Mouse (Mus musculus): ENCODE results near the gene Tcea2. TPM values are rescaled to one million over a fixed set of nuclear protein-coding genes. Genes with fewer than 3 reads are reported as not detected.
A peak's percentile ranks its signal among the peaks of the same experiment; 100 is the strongest.

The Tcea2 gene
- total RNA-seq (2021) = 1 to 10 TPM; 5.8 to 7.0 TPM
- long read RNA-seq, experiment 1 = 0 reads
- long read RNA-seq, experiment 2, partial matches to known transcripts = 0 of 2 reads
- long read RNA-seq, experiment 2, other reads (novel, unspliced or antisense) = 1 of 2 reads

DNA sequence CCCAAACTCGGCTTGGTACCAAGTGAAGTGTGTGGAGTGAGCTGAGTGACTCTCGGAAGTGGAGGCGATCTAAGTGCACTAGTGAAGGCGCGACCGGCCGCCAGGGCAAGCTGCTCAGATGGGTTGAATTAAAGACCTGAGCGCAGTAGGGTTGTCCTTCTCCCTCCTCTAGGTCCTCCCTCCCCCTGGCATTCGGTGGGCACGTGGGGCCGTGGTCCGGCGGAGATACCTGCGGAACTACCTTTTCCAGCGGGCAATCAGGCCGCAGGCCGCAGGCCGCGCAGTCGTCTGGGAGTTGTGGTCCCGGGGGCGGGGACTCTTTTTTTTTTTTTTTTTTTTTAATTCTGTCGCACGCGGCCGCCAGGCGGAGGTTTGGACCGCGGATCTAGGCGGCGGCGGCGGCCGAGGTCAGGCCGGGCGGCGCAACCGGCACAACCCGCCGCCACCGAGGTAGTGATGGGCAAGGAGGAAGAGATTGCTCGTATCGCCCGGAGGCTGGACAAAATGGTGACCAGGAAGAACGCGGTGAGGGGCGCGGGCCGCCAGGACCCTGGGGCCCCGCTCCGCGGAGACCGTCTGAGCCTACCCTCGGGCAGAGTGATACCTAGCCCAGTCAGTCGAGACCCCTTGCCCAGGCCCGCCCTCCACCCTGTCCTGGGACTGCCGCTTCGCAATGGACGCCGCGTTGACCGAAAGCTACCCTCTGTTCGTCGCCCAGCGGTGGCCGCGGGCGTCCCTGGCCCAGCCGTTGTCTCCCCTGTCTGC, at the start of gene Tcea2:
TSS of gene Tcea2 (plus strand) at position 360 of the 765 bp plus-strand sequence.
- DNase-seq = peak; percentile 77 to 84

DNA sequence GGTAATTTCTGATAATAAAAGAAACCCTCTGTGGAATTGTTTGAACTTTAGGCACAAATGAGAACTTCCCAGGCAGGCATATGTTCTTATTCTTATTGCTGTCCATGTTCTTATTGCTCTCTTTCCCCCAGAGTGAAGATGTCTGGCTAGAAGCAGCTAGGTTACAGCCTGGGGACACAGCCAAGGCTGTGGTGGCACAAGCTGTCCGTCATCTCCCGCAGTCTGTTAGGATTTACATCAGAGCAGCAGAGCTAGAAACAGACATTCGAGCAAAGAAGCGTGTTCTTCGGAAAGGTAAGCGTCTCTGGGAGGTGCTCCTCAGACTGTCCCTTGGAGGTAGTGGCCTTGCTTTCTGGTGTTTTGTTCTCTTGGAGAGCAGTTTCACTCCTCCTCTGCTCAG, 47.5 kb upstream of the Tcea2 start:
- no peak for DNase-seq

DNA sequence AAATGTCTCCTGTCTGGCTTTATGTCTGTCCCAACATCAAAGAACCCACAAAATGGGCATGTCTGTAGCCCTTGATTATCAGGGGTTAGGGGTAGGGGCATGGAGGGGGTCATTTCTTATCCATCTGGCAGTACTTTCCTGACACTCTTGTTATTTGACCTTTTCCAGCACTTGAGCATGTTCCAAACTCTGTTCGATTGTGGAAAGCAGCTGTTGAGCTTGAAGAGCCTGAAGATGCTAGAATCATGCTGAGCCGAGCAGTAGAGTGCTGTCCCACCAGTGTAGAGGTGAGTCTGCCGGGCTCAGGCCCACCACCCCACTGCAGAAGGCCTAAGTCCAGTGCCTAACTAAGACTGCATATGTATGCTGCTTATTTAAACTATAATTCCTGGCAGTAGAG, 44.2 kb upstream of the Tcea2 start:
- DNase-seq = no peak

DNA sequence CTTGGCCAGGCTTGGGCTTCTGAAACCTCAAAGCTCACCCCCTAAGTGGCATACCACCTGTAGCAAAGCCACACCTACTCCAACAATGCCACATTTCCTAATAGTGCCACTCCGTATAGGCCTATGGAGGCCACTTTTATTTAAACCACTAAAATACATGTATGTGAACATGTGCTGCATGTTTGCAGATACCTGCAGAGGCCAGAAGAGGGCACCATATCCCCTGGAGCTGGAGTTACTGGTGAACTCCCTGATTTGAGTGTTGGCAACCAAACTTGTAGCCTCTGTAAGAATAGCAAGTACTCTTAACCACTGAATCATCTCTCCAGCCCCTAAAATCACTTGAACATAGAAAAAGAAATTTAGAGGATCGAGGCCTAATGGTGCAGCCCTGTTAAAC, 35.7 kb upstream of the Tcea2 start:
- DNase-seq = peak; percentile 60 to 67

DNA sequence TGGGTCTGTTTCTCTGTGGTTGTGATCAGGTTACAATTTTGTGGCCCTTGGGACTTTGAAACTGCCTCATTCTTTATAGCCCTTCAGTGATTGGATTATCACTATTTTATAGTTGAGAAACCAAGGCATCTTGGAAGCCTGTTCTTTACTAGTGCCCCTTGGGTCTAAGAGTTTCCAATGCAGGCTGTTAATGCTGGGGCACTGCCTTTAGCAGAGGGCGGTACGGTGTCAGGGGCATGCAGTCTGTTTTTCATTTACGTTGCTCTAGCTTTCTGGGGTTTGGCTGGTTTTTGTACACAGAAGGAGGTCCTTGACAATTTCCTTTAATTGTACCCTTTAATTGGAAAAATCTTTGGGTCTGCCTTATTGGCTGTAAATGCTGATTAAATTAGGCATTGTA, 34.4 kb upstream of the Tcea2 start:
- DNase-seq = no peak

DNA sequence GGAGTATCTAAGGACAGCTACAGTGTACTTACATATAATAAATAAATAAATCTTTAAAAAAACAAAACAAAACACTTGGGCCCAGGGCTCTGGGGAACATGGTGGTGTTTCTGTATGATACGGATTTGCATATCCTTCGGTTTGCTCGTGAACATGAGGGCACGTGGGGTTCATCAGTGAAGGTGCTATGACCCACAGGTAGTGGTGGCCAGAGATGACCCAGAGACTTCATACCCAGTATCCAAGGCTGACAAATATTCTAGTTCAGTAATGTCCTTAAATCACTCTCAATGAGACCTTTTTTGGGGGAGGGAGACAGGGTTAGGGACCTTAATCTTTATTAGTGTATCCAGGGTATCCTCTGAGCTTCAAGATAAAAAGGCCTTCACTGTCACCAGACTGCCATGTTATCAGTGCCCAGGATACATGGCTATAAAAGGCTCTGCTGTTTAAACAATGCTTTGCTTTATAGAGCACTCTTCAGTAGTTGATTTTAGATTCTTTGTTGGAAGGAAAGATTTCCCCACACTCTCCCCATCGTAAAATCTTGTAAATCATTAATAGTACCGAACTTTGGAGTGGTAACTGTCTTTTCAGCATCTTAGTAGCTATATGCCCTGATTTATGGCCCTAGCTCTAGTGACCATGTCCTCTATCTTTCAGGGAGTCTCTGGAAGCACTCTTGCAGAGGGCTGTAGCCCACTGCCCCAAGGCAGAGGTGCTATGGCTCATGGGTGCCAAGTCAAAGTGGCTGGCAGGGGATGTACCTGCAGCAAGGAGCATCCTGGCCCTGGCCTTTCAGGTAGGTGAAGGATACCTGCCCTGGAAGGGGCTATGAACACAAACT, 33.3 kb upstream of the Tcea2 start:
- no peak for DNase-seq

DNA sequence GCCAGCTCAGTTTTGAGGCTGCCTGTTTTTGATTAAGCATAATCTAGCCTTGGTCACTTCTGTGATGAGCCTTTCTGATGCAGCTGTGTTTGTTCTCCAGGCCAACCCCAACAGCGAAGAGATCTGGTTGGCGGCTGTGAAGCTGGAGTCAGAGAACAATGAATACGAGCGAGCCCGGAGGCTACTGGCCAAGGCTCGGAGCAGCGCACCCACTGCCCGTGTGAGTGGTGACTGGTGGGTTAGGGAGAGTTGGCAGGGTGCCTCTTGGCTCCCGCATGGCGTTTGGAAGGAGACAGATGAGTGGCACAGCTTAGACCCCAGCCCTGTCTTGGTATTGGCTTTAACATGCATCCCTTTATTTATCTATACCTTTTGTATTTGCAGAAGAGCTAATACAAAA, 31.2 kb upstream of the Tcea2 start:
- no peak for DNase-seq

DNA sequence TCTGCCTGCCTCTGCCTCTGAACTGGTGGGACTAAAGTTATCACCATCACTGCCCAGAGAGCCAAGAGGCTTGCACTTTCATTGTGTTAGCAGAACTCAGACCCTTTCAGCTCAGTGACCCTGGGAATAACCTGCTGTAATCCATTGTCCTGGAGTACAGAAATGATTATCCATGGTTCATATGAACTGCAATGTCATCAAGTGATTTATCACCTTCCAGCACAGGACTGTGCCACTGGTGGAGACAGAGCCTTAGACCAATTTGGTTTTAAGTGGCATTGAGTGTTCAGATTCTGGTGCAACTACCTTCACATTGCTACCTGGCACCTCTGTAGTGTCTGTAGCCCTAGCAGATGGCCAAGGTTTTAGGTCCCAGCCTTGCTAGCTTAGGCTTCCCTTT, 27.0 kb upstream of the Tcea2 start:
- no peak for DNase-seq

DNA sequence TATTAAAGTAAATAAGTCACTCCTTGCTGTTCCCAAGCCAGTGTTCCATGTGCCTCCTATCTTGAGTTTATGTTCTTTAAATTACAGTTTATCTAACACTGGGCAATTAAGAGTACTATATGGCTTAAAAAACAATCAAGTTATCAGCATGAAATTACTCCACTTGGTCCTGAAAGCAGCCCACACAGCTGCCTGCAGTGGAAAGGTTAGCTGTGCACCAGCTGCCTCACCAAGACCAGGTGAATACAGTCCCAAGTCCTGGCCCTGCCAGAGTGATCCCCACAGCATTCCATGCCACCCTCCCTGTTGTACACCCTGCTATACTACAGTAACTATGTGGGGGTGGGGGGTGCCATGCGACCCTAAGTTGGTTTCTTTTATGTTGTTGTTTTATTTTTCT, 26.6 kb upstream of the Tcea2 start:
- DNase-seq = no peak

DNA sequence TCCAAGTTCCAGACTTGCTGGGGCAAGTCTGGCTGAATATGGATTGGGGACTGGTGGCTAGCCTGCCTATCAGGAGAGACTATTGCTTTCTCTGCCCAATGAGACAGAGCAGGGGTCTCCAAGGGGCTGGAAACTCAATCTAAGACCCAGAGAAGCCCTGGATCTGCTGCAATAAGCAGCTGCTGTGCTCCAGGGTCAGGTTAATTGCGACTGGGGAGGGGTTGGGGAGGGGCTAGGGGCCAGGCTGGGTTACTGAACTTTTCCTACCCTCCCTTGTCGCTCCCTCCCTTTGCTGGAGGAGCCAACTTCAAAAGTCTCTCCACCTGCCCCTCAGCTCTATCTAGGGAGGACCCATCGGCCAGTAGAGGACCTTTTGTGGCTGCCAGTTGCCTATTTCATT, 23.4 kb upstream of the Tcea2 start, which contains the start of gene Gm29797:
TSS of gene Gm29797 (plus strand) at position 301 of the 400 bp plus-strand sequence.
- DNase-seq = no peak

DNA sequence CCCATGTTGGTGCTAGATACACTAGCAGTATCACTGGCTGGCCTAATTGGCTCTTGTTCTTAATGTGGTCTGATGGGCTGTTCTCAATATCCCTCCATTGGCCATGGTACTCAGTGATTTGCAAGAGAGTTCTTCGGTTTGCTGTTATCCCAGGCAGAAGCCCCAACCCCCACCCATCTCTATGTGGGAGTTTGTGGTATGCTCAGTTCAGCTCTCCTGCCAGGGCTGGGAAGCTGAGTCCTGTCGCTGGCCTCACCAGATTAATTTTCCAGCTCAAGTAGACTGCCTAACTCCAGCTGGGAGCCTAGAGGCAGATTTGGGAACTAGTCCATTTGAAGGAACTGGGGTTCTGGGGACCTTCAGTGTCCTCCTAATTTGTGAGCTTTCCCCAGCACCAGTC, 22.7 kb upstream of the Tcea2 start:
- DNase-seq = no peak

DNA sequence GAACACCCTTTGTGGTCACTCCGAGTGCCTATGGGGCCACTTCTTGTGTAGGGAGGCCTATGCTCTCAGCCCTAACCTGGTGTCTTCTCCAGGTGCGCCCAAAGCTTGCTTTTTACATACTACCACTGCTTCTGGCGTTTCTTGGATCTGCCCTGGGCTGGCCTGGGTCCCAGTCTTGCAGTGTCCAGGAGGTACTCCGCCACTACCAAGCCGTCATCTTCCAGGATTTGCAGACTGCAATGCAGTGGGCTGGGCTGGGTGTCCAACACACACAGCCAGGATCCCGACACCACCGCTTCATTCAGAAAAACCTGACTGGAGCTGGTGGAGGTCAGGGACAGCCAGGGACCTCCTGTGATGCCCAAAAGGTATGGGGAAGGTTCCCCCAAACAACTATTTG, 21.6 kb upstream of the Tcea2 start:
- DNase-seq = no peak

DNA sequence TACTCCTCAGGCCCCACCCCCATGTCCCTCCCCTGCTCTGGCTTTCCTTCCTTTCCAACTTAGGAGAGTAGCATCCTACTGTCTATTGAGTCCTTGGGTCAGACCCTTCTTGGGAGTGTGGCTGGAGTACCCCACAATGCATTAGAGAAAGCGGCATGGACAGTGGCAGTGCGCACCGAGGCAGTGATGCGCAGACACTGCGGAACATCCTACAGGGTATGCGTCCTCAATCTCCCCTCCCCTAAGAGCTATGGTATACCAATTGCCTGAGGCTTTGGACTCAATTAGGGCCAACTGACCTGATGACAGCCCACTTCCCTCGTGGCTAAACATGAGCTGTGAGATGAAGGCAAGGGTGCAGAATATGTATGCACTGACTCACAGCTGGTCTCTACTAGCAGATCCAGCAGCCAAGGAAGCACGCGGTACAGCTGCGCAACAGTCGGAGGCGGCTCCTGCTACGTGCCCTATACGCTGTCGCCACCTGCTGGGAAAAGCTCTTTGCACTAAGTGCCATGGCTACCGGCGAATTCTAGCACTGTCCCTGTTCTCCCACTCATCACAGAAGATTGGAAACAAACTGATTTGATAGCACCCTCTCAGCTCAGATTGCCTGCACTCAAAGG, 21.1 kb upstream of the Tcea2 start:
- peak; percentile 77 to 84 for DNase-seq

DNA sequence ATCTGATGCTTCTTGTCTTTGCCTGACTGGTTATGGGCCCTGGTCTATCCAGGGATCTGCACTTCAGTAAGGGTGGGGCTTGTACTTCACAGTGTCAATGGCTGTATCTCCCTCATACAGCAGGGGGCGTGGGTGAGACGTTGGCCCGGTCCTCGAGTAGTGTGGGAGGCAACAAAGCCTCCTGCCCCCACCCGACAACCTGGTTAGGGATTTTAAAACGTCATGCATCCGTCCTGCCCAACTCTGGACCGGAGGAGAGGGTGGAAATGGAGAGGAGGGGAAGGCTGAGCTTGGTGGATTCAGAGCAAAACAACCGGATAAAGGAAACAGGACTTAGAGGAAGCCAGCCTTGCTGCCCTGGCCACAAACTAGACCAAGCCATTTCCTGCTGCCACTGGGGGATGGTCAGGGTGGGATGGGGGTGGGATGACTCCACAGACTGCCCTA, 20.5 kb upstream of the Tcea2 start:
- peak; percentile 87 to 90 for DNase-seq

DNA sequence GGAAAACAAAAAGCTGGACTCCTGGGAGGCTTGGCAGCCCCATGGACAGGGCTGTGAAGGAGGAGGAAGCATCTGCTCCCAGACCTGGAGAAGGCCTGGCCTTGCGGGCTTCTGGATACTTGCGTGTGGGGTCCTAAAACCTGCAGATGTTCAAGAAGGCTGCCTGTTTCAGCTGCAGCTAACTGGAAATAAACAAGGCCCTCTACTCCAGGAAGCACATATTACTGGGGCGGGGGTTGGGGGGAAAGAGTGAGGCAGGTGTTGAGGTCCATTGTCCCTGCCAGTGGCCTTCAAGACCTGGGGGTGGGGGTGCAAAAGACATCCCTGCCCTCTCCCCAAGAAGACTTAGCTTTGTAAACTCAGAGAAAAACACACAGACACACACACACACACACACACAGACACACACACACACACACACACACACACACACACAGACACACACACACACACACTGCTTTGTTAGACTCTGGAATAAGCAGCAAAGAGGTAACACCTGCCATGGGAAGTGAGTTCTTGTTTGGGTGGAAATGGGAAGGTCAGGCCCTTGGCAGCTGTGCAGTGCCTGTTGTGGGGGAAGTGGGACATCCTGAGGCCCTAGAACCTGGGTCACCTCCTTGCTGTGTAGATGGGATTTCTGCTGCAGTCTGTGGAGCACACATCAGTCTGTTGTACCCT, 17.4 kb upstream of the Tcea2 start:
- peak; percentile 39 to 45 for DNase-seq

DNA sequence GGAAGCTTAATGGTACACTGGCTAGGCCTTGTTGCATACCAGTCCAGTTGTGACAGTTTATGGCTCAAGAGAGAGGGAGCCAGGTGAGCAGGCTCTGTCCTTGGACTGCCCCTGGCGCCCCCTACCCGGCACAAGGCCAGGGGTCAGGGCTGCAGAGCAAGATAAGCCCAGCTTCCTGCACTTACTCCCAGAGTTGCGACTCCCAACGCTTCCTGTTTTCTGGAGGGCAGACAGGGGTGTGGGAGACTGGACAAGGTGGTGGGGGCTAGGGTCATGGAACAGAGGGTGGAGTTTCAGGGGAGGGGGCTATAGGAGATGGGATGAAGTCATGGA, 16.8 kb upstream of the Tcea2 start:
- peak; percentile 71 to 82 for DNase-seq

DNA sequence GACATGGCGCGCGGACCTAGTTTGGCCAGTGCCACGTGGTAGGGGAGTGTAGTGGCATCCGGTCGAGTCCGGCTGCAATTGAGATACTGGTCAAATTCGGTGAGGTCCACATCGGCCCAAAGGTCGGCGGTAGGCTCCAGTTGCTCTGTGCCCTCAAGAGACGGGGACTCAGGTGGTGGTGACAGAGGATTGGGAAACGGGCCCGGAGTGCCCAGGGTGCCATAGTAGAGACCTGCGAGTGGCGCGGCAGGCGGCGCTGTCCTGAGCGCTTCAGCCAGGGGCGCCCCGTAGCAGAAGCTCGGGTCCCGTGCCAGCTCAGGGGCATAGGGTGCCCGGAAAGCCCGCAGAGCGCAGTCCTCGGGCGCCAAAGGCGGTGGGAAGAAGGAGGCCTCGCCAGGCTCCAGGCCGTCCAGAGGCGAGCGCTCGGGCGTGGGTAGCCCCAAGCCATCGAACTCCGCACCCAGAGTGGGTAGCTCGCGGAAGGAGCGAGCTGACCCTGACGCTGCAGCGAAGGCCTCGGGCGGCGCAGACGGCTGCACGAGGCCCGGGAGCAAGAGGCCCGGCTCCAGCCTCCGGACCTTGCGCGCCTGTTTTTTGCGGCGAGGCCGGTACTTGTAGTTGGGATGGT, 9.7 kb upstream of the Tcea2 start:
- DNase-seq = peak; percentile 30 to 35

DNA sequence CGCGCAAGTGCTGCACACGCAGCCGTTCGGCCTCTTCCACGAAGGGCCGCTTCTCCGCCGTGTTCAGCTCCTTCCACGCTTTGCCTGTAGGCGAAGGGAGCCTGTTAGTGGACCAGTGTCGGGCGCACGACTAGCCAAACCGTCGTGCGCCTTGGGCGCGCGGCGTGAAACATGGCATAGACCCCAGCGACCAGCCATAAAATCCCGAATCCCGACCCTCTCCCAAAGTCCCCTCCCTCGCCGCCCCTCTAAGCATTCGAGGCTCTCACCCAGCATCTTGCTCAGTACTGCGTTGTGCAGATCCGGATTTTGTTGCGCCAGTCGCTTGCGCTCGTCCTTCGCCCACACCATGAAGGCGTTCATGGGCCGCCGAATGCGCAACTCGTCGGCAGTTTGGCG, 9.2 kb upstream of the Tcea2 start:
- DNase-seq = no peak

DNA sequence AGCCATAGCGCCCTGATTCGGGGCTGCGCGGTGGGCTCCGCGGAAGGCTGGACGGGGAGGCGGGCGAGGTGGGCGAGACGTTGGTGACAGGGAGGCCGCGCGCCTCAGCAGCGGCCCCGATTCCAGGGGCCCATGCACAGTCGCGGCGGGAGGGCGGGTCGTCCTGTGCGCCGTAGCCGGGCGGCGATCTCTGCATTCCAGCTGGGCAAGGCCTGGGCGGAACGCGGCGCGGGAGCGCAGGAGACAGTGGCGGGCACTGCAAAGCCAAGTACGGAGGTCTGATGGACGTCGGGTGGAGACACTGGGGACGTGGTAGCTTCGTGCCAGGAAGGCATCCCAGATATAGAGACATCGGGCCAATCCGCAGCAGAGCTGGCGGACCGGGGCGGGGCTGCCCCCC, 8.8 kb upstream of the Tcea2 start, which contains the start of gene Sox18:
TSS of gene Sox18 (minus strand) at position 315 of the 400 bp plus-strand sequence.
- peak; percentile 68 to 78 for DNase-seq

DNA sequence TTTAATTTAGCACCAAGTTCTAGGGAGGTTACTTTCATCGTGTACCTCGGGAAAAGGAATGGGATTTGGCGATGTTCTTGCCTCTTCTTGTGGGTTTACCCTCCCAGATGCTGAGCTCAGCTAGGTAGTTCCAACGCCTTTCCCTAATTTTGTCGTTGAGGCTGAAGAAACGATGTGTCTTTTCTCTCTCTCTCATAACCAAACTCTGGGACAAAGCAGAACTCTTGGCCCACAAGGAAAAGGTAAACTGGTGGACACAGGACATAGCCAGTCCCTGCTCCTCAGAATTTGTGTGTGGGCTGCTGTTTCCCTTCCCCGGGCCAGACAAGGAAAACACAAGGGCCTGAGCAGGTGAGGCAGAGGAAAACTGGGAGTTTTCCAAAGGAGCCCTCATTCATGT, 8.1 kb upstream of the Tcea2 start:
- no peak for DNase-seq

DNA sequence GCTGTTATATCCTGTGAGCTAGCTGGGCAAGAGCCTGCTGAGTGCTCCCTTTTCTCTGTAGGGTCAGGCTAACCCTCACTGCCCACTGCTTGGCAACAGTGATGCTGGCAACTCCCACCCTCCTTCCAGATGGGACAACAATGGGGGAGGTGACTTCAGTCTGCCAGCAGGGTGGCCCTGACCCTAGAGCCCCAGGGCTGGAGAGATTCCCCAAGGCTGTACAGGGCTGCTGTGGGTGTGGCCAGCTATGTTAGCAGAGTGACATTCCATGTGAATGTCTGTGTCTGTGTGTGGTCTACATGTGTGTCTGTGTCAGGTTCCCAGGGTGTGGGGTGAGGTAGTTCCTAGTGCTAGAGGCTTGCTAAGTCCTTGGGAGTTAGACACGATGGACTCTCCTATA, 6.6 kb upstream of the Tcea2 start:
- DNase-seq = peak; percentile 52 to 66

DNA sequence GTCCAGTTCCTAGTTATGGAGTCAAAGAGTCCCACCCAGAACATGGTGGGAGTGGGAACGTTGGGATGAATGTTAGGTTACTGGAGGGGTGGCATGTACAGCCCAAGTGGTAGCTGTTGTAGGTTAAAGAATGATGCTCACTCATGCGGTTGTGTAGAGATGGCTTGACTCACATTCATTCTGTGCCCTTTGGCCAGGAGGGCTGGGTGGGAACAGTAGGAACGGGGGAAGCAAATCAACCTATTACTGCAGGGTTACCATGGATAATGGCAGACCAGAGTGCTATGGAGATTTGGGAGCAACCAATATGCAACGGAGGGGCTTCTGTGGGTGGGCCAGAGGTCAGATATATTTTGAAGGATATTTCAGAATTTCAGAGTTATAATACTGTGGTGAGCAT, 5.2 kb upstream of the Tcea2 start:
- DNase-seq = no peak

Measured in adrenal gland, postnatal 36 days (tissue).